17 mouse cellular contexts compared by ENCODE assay signal in the genomic region with DNA sequence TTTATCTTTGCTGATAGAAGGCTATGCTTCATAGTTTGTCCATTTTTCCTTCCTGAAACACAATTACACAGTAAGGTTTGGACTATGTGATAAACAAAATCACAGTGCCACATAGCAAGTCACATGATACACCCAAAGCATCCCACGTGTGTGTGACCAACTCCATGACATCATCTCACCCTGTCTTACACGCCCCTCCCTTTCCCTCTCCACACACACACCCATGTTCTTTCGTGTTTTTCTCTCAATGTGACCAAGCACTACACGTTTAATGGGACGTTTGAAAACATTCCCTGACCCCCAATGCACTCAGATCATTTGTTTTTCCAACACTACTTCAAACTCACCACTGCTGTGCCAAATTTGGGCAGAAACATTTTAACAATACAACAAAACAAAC.
"Had no signal": no experiment of that assay in that cellular context is flagged by ENCODE, and none has a peak within 500 bp of the region (broad histone marks: within the 10 kb centered on the region; RNA-seq: fewer than 3 reads in every experiment).

No protein-coding gene starts in this region.

- H3K4me3 ChIP-seq: liver, embryonic 13.5 days; liver, embryonic 15.5 days; megakaryocyte, embryonic 14.5 days; midbrain, embryonic 13.5 days; midbrain, embryonic 15.5 days; neural tube, embryonic 12.5 days; stomach, embryonic 15.5 days had no signal

- ATAC-seq: liver, postnatal 0 days; midbrain, embryonic 13.5 days; midbrain, embryonic 15.5 days had no signal

- H3K4me2 ChIP-seq: liver, embryonic 11.5 days; liver, embryonic 13.5 days; liver, embryonic 15.5 days; midbrain, embryonic 11.5 days; midbrain, embryonic 13.5 days; midbrain, embryonic 15.5 days; neural tube, embryonic 12.5 days; stomach, embryonic 15.5 days had no signal

- H3K36me3 ChIP-seq: liver, embryonic 13.5 days; liver, embryonic 15.5 days; midbrain, embryonic 13.5 days; midbrain, embryonic 15.5 days; neural tube, embryonic 12.5 days; stomach, embryonic 15.5 days had no signal

- H3K9ac ChIP-seq: liver, embryonic 13.5 days; liver, embryonic 15.5 days; liver, postnatal 0 days; midbrain, embryonic 13.5 days; midbrain, embryonic 15.5 days; neural tube, embryonic 12.5 days; stomach, embryonic 15.5 days had no signal

- H3K27ac ChIP-seq: liver, embryonic 13.5 days; liver, embryonic 15.5 days; macrophage; midbrain, embryonic 13.5 days; midbrain, embryonic 15.5 days; neural tube, embryonic 12.5 days; stomach, embryonic 15.5 days; stomach, postnatal 0 days had no signal

- H3K9me3 ChIP-seq: liver, embryonic 13.5 days; liver, embryonic 15.5 days; megakaryocyte, embryonic 14.5 days; midbrain, embryonic 13.5 days; midbrain, embryonic 15.5 days; neural tube, embryonic 12.5 days; stomach, embryonic 15.5 days had no signal

- H3K4me1 ChIP-seq: liver, embryonic 13.5 days; liver, embryonic 15.5 days; midbrain, embryonic 13.5 days; midbrain, embryonic 15.5 days; neural tube, embryonic 12.5 days had no signal

- H3K27me3 ChIP-seq: liver, embryonic 13.5 days; liver, embryonic 15.5 days; megakaryocyte, embryonic 14.5 days; midbrain, embryonic 13.5 days; midbrain, embryonic 15.5 days; neural tube, embryonic 12.5 days; stomach, embryonic 15.5 days had no signal

- DNase-seq: liver; liver, embryonic 13.5 days; liver, postnatal 0 days; right cerebral cortex, postnatal 14 days; thymus, adult 2 months; thymus, postnatal 25 days; thymus, postnatal 4 days had no signal
